Mouse (Mus musculus): Measurements from ENCODE around the gene Prl3d3. TPM values are rescaled to one million over a fixed set of nuclear protein-coding genes. Genes with fewer than 3 reads are reported as not detected.
"Not testable (repeated sequence)": the region's sequence is repeated elsewhere in the genome, so short reads cannot be mapped to it uniquely, and the experiment has no call there.

Gene Prl3d3
- polyA plus RNA-seq (2012; rRNA removed): not detected in 2 replicates

GRCm38 (mm10) chr13:27156490-27156889 is at the start of gene Prl3d3:
TSS of gene Prl3d3 (plus strand) at chr13:27156790.
- 91% methylated on average over 3 of the region's 3 CpGs for WGBS

GRCm38 (mm10) chr13:27121398-27121797 is 35.2 kb upstream of the Prl3d3 start, which contains the start of gene Prl3d2:
TSS of gene Prl3d2 (plus strand) at chr13:27121698.
- not testable (repeated sequence) for DNase-seq (ENCODE audit: low read depth, low spot score)
- 82% methylated on average over 4 of the region's 4 CpGs for WGBS

More at GRCm38 (mm10) chr13:27156490-27156889, at the start of gene Prl3d3:
- DNase-seq (ENCODE audit: low read depth, low spot score): not testable (repeated sequence)

GRCm38 (mm10) chr13:27148264-27148663 is 8.3 kb upstream of the Prl3d3 start:
- DNase-seq (ENCODE audit: low read depth, low spot score): no peak
- 51% methylated on average over 1 of the region's 1 CpGs for WGBS

- WGBS: 65% methylated on average over 1 of the region's 1 CpGs
- no peak for DNase-seq (ENCODE audit: low read depth, low spot score)
These were observed 39.8 kb downstream of the Prl3d3 start, which contains the start of gene Prl3c1 for GRCm38 (mm10) chr13:27196359-27196758. TSS of gene Prl3c1 (plus strand) at chr13:27196659.

Other genes with a start within 250 kb of the Prl3d3 start
- gene Prl, start 99.2 kb upstream of the Prl3d3 start, polyA plus RNA-seq (2012; rRNA removed): not detected in 2 replicates
- not detected in 2 replicates for gene Prl3d1, start 62.6 kb upstream of the Prl3d3 start, polyA plus RNA-seq (2012; rRNA removed)
- gene Prl3d2, start 35.1 kb upstream of the Prl3d3 start, polyA plus RNA-seq (2012; rRNA removed): not detected in 2 replicates
- gene Prl3c1, start 39.9 kb downstream of the Prl3d3 start, polyA plus RNA-seq (2012; rRNA removed): not detected in 2 replicates
- not detected in 2 replicates for gene Prl3b1, start 85.1 kb downstream of the Prl3d3 start, polyA plus RNA-seq (2012; rRNA removed)
- not detected in 2 replicates for gene Prl3a1, start 102.6 kb downstream of the Prl3d3 start, polyA plus RNA-seq (2012; rRNA removed)
- not detected in 2 replicates for gene Prl6a1, start 155.8 kb downstream of the Prl3d3 start, polyA plus RNA-seq (2012; rRNA removed)
- gene Prl8a2, start 188.9 kb downstream of the Prl3d3 start, polyA plus RNA-seq (2012; rRNA removed): not detected in 2 replicates
- not detected in 2 replicates for gene Prl2b1, start 234.1 kb downstream of the Prl3d3 start, polyA plus RNA-seq (2012; rRNA removed)